Mouse (Mus musculus): Measurements from ENCODE around the gene Hist1h3f.

- TF ChIP-seq CTCF (IDR thresholded peaks at IDR 0.05; ENCODE audit: insufficient read depth, low read length): no peak
- TF ChIP-seq POLR2A (IDR thresholded peaks at IDR 0.05; ENCODE audit: borderline replicate concordance, extremely low read depth, low read depth, low read length): peak; percentile 81
These were observed 11.3 kb downstream of the Hist1h3f start for GRCm38 (mm10) chr13:23554925-23555838.
